Mouse (Mus musculus) kidney, embryonic 14.5 days (tissue): ENCODE measurements around the gene Vcpkmt. TPM values are rescaled to one million over a fixed set of nuclear protein-coding genes. Genes with fewer than 3 reads are reported as not detected.

Experiments used
- ATAC-seq: fragments of 200-750 bp; cut with Nextera tagmentation; 2 replicates; pipeline ENCODE4 v1.8.0; 2017; ENCODE audit warnings: moderate number of reproducible peaks, mild to moderate bottlenecking, moderate TSS enrichment, moderate library complexity; ENCODE audit not compliant: low FRiP score, low TSS enrichment
- H3K27ac ChIP-seq: fragments of 300-500 bp; sonication (generic); 2 replicates; pipeline ENCODE4 v1.5.1; 2014; ENCODE audit warnings: low read depth, mild to moderate bottlenecking, low read length, moderate library complexity, mixed read lengths
- H3K27me3 ChIP-seq: fragments of 300-500 bp; sonication (generic); 2 replicates; pipeline ENCODE4 v1.6.1; 2014; ENCODE audit warnings: mild to moderate bottlenecking, low read length; ENCODE audit not compliant: control insufficient read depth, insufficient read depth
- H3K36me3 ChIP-seq: fragments of 300-500 bp; sonication (generic); 2 replicates; pipeline ENCODE4 v1.6.1; 2014; ENCODE audit warnings: low read length, mixed read lengths; ENCODE audit not compliant: control insufficient read depth, insufficient read depth
- H3K4me1 ChIP-seq: fragments of 300-500 bp; sonication (generic); 2 replicates; pipeline ENCODE4 v1.6.1; 2014; ENCODE audit warnings: low read length, mixed read lengths; ENCODE audit not compliant: control insufficient read depth, insufficient read depth
- H3K4me2 ChIP-seq: fragments of 300-500 bp; sonication (generic); replicated peaks from 2 replicates; pipeline ENCODE4 v1.6.1; 2014; ENCODE audit warnings: low read depth, mild to moderate bottlenecking, low read length
- H3K4me3 ChIP-seq: fragments of 300-500 bp; sonication (generic); 2 replicates; pipeline ENCODE4 v1.5.1; 2014; ENCODE audit warnings: mild to moderate bottlenecking, low read length
- H3K9ac ChIP-seq: fragments of 300-500 bp; sonication (generic); 2 replicates; pipeline ENCODE4 v1.6.1; 2014; ENCODE audit warnings: low read depth, mild to moderate bottlenecking, low read length, moderate library complexity
- H3K9me3 ChIP-seq: fragments of 300-500 bp; sonication (generic); 2 replicates; pipeline ENCODE4 v1.6.1; 2016; ENCODE audit warnings: low read length; ENCODE audit not compliant: control insufficient read depth
- WGBS: fragments of 180-500 bp; shearing (Covaris S2); extraction: QIAGEN DNeasy Blood & Tissue Kit; methylation state at CpG from one replicate; pipeline ENCODE4 v1.1.7; 2014; 5-methylcytosine and 5-hydroxymethylcytosine counted together
- microRNA-seq: library from miRNA; unstranded; fragments of <30 nt; microRNA quantifications from one replicate; pipeline ENCODE4, GENCODE M21; 2016
- polyA plus RNA-seq: library from polyadenylated mRNA; unstranded; fragments of >200 nt; fragmentation: Nextera tagmentation; extraction: Ambion mirVana; gene quantifications from 2 replicates; pipeline ENCODE4 v1.2.1, GENCODE M21; 2014

Vcpkmt gene
- polyA plus RNA-seq, 1 experiment from 2014 or later, result 22.1 TPM

GRCm38 (mm10) chr12:69532530-69532929 lies 50.3 kb downstream of the Vcpkmt start:
- Histone ChIP-seq H3K4me1 (peaks cover 10% of the 10 kb centered on the region), H3K27ac (no peak overlapping the region), H3K4me2 (no peak overlapping the region), H3K9me3 (no peaks in the 10 kb centered on the region), H3K4me3 (no peak overlapping the region), H3K27me3 (no peaks in the 10 kb centered on the region), H3K9ac (no peak overlapping the region), H3K36me3 (no peaks in the 10 kb centered on the region)
- no peak for ATAC-seq
- 91% methylated on average over 3 of the region's 3 CpGs for WGBS

DNA sequence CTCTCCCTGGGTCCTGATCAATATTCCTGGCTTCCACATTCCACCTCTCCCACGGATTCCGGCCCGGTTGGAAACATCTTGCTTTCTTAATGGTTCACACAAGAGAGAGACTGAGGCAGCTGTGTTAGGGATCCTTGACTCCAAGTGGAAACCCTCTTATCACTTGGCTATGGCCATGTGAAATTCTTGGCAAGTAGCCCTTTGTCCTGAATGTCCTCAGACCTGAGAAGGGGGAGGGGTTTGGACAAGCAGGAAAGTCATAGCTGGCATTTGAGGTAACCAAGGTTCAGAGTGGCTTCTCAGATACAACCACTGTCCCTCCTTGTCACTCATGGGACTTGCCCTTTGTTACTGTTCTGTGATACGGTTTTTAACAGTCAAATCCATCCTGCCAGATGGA lies 50.7 kb downstream of the Vcpkmt start:
- no peak overlapping the region for H3K4me2 ChIP-seq
- H3K4me1 ChIP-seq, result peaks cover 5% of the 10 kb centered on the region

GRCm38 (mm10) chr12:69529694-69530403 lies 53.0 kb downstream of the Vcpkmt start:
- H3K4me3 ChIP-seq, result no peak overlapping the region
- WGBS, result 73% methylated on average over 13 of the region's 13 CpGs
- no peaks in the 10 kb centered on the region for H3K9me3 ChIP-seq
- H3K9ac ChIP-seq, result no peak overlapping the region
- H3K36me3 ChIP-seq, result no peaks in the 10 kb centered on the region
- H3K27ac ChIP-seq, result no peak overlapping the region
- no peaks in the 10 kb centered on the region for H3K4me1 ChIP-seq
- ATAC-seq, result no peak
- H3K4me2 ChIP-seq, result no peak overlapping the region
- no peaks in the 10 kb centered on the region for H3K27me3 ChIP-seq

More for the DNA sequence above, 50.7 kb downstream of the Vcpkmt start:
- Histone ChIP-seq H3K36me3 (no peaks in the 10 kb centered on the region), H3K9me3 (no peaks in the 10 kb centered on the region), H3K27me3 (no peaks in the 10 kb centered on the region), H3K27ac (no peak overlapping the region), H3K4me3 (no peak overlapping the region), H3K9ac (no peak overlapping the region)
- no peak for ATAC-seq
- WGBS, result 86% methylated on average over 4 of the region's 4 CpGs

DNA sequence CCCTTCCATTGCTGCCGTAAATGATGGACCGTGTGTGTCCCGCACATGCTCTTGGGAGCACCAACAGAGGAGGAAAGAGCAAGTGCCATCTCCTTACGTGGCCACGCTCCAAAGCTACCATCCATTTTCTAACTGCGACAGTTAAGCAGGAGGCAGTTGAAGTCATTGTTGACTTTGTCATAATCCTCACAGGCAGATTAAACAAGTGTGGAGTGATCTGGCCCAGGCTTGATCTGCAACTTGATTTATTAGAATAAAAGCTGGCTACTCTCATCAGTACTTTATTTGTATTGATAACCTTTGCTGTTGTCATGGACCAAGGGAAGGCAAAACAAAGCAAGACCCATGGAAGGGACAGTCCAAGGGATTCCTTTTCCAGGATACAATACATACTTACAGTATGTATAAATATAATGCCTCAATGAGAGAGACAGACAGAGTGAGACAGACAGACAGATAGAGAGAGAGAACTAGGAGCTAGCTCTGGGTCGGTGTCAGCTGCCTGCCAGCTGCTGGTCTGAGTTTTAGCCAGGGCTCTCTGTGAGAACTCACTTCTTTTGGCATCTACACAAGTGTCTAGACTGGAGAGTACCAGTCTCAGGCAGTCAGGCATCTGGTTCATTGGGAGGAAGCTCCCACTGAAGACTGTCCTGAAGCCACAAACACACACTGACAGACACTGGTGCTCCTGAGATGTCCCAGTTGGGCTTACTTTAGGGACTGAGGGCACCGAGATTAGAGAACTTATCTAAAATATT lies 54.4 kb downstream of the Vcpkmt start:
- Histone ChIP-seq H3K4me3 (no peak overlapping the region), H3K9ac (no peak overlapping the region), H3K9me3 (no peaks in the 10 kb centered on the region), H3K27ac (no peak overlapping the region), H3K27me3 (no peaks in the 10 kb centered on the region), H3K36me3 (no peaks in the 10 kb centered on the region), H3K4me1 (0 out of 2 replicates have a peak, but pooled peaks cover 5% of the 10 kb centered on the region), H3K4me2 (no peak overlapping the region)
- WGBS, result 84% methylated on average over 8 of the region's 8 CpGs
- ATAC-seq, result no peak

Small RNA genes within 50 kb of the gene (microRNA-seq; reads per million reads assigned to microRNA genes)
- gene Gm23018, result not detected

Other genes with a start within 250 kb of the Vcpkmt start
- gene Nemf, start 225.9 kb downstream of the Vcpkmt start, polyA plus RNA-seq, result 91.4 and 92.5 TPM in 2 replicates
- 59.7 and 75.0 TPM in 2 replicates for gene Arf6, start 210.9 kb downstream of the Vcpkmt start, polyA plus RNA-seq
- 1.3 and 2.9 TPM in 2 replicates for gene Gm9887, start 210.6 kb downstream of the Vcpkmt start, polyA plus RNA-seq
- gene Sos2, start 98.8 kb upstream of the Vcpkmt start, polyA plus RNA-seq, result 12.0 and 12.9 TPM in 2 replicates
- 12.6 and 19.5 TPM in 2 replicates for gene L2hgdh, start 141.8 kb upstream of the Vcpkmt start, polyA plus RNA-seq
- gene Atp5s, start 141.9 kb upstream of the Vcpkmt start, polyA plus RNA-seq, result 29.4 and 37.6 TPM in 2 replicates
- gene Cdkl1, start 208.2 kb upstream of the Vcpkmt start, polyA plus RNA-seq, result 11.6 and 20.7 TPM in 2 replicates